Mouse (Mus musculus): ENCODE measurements around the gene Brk1. TPM values are rescaled to one million over a fixed set of nuclear protein-coding genes. Genes with fewer than 3 reads are reported as not detected.

Brk1 gene
- polyA plus RNA-seq, 1 experiment from 2014 or later, result 220 TPM

DNA sequence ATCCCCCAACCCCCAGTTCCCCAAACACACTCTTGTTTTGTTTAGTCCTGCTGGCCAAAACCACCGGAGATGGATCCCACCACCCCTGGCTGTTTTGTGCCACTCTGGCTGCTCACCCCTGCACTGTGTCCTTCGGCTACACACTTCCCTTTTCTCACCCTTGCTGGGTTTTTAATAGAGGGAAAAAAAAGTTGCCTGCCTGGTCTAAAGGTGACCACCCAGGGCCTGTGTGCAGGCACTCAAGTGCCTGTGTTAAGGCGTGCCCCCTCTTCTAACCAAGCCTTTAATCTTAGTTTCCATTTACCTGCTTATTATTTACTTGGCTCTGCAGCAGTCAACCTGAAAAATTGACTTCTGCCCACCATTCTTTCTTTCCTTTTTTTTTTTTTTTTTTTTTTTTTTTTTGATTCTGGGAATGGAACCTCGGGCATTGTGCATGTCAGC, 45.6 kb downstream of the Brk1 start:
- H3K9ac ChIP-seq (ENCODE audit: low read length), result no peak overlapping the region
- H3K4me2 ChIP-seq (ENCODE audit: low read depth), result no peak overlapping the region
- H3K36me3 ChIP-seq (ENCODE audit: control insufficient read depth, insufficient read depth, low read length), result no peaks in the 10 kb centered on the region
- ATAC-seq (ENCODE audit: insufficient read depth, low FRiP score, low TSS enrichment), result no peak
- no peaks in the 10 kb centered on the region for H3K27me3 ChIP-seq (ENCODE audit: control insufficient read depth, insufficient read depth, low read length)
- H3K4me3 ChIP-seq (ENCODE audit: low read depth, low read length), result no peak overlapping the region
- no peaks in the 10 kb centered on the region for H3K4me1 ChIP-seq (ENCODE audit: control insufficient read depth, insufficient read depth, low read length)
- H3K27ac ChIP-seq (ENCODE audit: low read depth, low read length), result no peak overlapping the region
- 81% methylated on average over 4 of the region's 4 CpGs for WGBS
- DNase-seq (ENCODE audit: low spot score), result no peak
- no peaks in the 10 kb centered on the region for H3K9me3 ChIP-seq (ENCODE audit: control insufficient read depth, low read length)

DNA sequence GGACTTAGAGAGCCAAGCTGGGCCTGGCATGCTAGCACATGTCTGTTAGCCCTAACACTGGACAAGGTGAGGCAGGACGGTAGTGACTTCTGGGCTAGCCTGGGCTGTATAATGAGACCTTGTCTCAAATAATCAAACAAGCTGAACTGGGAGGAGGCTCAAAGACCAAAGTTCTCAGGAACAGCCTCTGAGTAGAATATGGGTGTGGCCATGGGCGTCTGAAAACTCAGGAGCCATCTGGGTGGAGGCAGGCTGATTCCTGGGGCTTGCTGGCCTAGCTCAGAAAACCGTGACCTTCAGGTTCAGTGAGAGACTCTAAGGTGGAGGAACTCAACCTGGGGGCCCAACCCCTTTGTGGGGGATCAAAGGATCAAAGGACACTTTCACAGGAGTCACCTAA, 47.1 kb downstream of the Brk1 start:
- Histone ChIP-seq H3K27me3 (ENCODE audit: control insufficient read depth, insufficient read depth, low read length) (no peaks in the 10 kb centered on the region), H3K4me3 (ENCODE audit: low read depth, low read length) (no peak overlapping the region), H3K9ac (ENCODE audit: low read length) (no peak overlapping the region), H3K27ac (ENCODE audit: low read depth, low read length) (no peak overlapping the region), H3K4me2 (ENCODE audit: low read depth) (no peak overlapping the region), H3K9me3 (ENCODE audit: control insufficient read depth, low read length) (no peaks in the 10 kb centered on the region), H3K4me1 (ENCODE audit: control insufficient read depth, insufficient read depth, low read length) (no peaks in the 10 kb centered on the region), H3K36me3 (ENCODE audit: control insufficient read depth, insufficient read depth, low read length) (no peaks in the 10 kb centered on the region)
- ATAC-seq (ENCODE audit: insufficient read depth, low FRiP score, low TSS enrichment) (no peak), DNase-seq (ENCODE audit: low spot score) (no peak)
- 76% methylated on average over 3 of the region's 3 CpGs for WGBS

DNA sequence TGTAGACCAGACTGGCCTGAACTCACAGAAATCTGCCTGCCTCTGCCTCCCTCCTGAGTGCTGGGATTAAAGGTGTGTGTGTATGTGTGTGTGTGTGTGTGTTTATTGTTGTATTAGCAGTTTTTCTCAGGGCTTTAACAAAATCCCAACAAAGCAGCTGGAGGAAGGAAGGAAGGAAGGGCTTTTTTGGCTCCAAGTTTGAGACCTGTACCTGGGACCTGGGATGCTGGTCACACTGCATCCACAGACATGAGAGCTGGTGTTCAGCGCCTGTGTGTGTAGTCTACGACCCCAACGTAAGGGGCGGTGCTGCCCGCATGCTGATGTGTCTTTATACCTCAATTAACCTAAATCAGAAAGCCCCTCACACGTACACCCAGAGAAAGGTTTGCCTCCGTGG, 49.0 kb downstream of the Brk1 start:
- Histone ChIP-seq H3K4me2 (ENCODE audit: low read depth) (no peak overlapping the region), H3K9me3 (ENCODE audit: control insufficient read depth, low read length) (no peaks in the 10 kb centered on the region), H3K27me3 (ENCODE audit: control insufficient read depth, insufficient read depth, low read length) (no peaks in the 10 kb centered on the region), H3K4me3 (ENCODE audit: low read depth, low read length) (no peak overlapping the region), H3K4me1 (ENCODE audit: control insufficient read depth, insufficient read depth, low read length) (no peaks in the 10 kb centered on the region), H3K36me3 (ENCODE audit: control insufficient read depth, insufficient read depth, low read length) (no peaks in the 10 kb centered on the region), H3K27ac (ENCODE audit: low read depth, low read length) (no peak overlapping the region), H3K9ac (ENCODE audit: low read length) (no peak overlapping the region)
- DNase-seq (ENCODE audit: low spot score) (no peak), ATAC-seq (ENCODE audit: insufficient read depth, low FRiP score, low TSS enrichment) (no peak)
- 91% methylated on average over 7 of the region's 7 CpGs for WGBS

DNA sequence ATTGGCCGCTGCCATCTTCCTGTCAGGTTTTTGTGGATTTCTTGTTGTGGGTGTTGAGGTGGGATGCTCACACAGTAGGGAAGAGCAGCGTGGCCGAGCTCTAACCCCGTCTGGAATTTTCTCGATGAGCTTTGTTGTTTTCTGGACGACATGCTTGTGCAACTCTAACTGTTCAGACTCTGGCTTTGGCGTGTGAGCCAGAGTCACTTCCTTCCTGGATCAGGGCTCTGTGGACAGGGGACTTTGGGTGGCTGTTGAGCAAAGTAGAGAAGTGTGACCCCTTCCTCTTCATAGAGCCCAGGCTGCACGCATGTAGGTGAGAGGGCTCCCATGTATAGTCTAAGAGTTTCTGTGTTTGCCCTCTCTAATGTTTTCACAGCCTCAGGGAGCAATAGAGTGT, 49.5 kb downstream of the Brk1 start:
- WGBS, result 82% methylated on average over 8 of the region's 8 CpGs
- Histone ChIP-seq H3K4me1 (ENCODE audit: control insufficient read depth, insufficient read depth, low read length) (no peaks in the 10 kb centered on the region), H3K27ac (ENCODE audit: low read depth, low read length) (no peak overlapping the region), H3K9ac (ENCODE audit: low read length) (no peak overlapping the region), H3K9me3 (ENCODE audit: control insufficient read depth, low read length) (no peaks in the 10 kb centered on the region), H3K4me3 (ENCODE audit: low read depth, low read length) (no peak overlapping the region), H3K4me2 (ENCODE audit: low read depth) (no peak overlapping the region), H3K36me3 (ENCODE audit: control insufficient read depth, insufficient read depth, low read length) (no peaks in the 10 kb centered on the region), H3K27me3 (ENCODE audit: control insufficient read depth, insufficient read depth, low read length) (no peaks in the 10 kb centered on the region)
- ATAC-seq (ENCODE audit: insufficient read depth, low FRiP score, low TSS enrichment), result no peak
- no peak for DNase-seq (ENCODE audit: low spot score)

DNA sequence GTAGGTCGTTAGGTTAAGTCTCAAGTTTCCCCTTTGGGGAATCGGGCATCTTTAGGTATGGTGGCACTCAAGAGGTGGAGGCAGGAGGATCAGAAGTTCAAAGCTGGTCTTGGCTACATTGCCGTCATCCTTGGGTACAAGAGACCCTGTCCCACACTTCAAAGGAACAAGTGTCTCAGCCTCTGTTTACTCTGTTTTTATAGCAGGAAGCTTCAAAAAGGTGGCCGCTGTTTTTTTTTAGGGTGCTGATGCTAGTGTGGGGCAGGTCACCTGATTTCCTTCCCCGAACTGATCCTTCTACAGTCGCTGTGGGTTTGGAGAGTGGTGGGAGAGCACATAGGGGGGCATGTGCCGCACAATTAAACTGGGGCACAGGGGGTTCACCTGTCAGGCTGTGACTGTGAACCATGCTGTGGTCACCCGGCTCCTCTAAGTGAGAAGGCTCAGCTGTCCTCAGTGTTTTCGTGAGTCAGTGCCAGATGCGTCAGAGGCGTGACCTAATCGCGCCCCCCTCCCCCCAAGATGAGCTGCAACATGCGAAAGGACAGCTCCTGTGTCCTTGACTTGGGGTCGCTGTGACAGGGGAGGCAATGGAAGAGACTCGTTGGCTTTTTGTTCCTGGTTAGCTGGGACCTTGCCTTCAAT, 50.3 kb downstream of the Brk1 start:
- Histone ChIP-seq H3K27me3 (ENCODE audit: control insufficient read depth, insufficient read depth, low read length) (no peaks in the 10 kb centered on the region), H3K4me1 (ENCODE audit: control insufficient read depth, insufficient read depth, low read length) (no peaks in the 10 kb centered on the region), H3K9ac (ENCODE audit: low read length) (no peak overlapping the region), H3K27ac (ENCODE audit: low read depth, low read length) (no peak overlapping the region), H3K4me2 (ENCODE audit: low read depth) (no peak overlapping the region), H3K9me3 (ENCODE audit: control insufficient read depth, low read length) (no peaks in the 10 kb centered on the region), H3K4me3 (ENCODE audit: low read depth, low read length) (no peak overlapping the region), H3K36me3 (ENCODE audit: control insufficient read depth, insufficient read depth, low read length) (no peaks in the 10 kb centered on the region)
- DNase-seq (ENCODE audit: low spot score), result no peak
- 75% methylated on average over 16 of the region's 16 CpGs for WGBS
- ATAC-seq (ENCODE audit: insufficient read depth, low FRiP score, low TSS enrichment), result no peak

DNA sequence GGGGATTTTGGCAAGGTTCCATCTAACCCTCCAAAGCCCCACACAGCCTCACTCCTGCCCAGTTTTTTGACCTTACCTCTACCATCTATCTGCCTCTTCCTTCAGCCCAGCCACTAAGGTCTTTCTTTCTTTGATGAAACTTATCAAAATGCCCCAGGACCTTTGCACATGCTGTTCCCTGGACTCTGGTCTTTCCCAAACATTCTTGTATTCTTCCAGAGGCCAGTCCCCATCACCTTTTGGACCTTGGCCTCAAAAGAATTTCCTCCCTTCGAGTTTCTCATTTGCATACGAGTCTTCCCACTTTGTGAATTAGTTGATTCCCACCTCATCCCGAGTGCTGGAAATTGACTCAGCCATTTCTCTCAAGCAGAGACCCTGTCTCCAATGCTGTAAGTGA, 50.9 kb downstream of the Brk1 start:
- ATAC-seq (ENCODE audit: insufficient read depth, low FRiP score, low TSS enrichment) (no peak), DNase-seq (ENCODE audit: low spot score) (no peak)
- 97% methylated on average over 3 of the region's 3 CpGs for WGBS
- Histone ChIP-seq H3K4me1 (ENCODE audit: control insufficient read depth, insufficient read depth, low read length) (no peaks in the 10 kb centered on the region), H3K4me3 (ENCODE audit: low read depth, low read length) (no peak overlapping the region), H3K4me2 (ENCODE audit: low read depth) (no peak overlapping the region), H3K9ac (ENCODE audit: low read length) (no peak overlapping the region), H3K9me3 (ENCODE audit: control insufficient read depth, low read length) (no peaks in the 10 kb centered on the region), H3K36me3 (ENCODE audit: control insufficient read depth, insufficient read depth, low read length) (no peaks in the 10 kb centered on the region), H3K27me3 (ENCODE audit: control insufficient read depth, insufficient read depth, low read length) (no peaks in the 10 kb centered on the region), H3K27ac (ENCODE audit: low read depth, low read length) (no peak overlapping the region)

DNA sequence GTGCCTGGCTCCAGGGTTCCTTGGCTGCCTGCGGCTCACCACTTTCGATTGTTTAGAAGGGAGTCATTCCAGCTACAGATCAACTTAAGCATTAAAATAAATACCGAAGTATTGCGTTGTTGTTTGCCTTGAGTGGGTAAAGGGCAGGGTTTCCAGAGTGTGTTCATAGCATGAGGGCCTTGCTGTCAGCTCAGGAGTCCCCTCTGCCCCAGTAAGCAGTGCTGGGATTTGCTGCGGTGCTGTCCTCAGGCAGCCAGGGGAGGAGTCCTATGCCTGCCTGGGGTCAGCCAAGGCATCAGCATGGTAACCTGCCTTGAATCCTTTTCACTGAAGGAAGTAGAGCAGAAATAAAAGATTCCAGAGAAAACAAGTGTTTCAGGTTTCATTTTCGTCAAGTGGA, 52.3 kb downstream of the Brk1 start:
- no peaks in the 10 kb centered on the region for H3K36me3 ChIP-seq (ENCODE audit: control insufficient read depth, insufficient read depth, low read length)
- no peaks in the 10 kb centered on the region for H3K9me3 ChIP-seq (ENCODE audit: control insufficient read depth, low read length)

DNA sequence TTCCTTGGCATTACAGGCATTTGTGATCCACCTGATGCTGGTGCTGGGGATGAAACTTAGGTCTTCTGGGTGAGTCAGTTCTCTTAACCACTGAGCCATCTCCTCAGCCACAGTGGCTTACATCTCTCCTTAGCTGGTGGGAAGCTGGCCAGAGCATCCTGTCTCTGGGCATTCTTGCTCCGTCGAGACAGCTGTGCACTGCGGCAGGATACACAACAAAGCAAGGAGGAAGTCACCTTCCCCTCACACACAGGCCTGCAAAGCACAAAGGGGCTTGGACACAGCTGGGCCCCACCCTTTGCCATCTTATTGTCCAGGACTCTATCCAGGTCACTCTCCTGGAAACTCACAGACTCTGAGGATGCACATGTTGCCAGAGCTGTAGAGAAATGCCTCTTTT, 53.7 kb downstream of the Brk1 start:
- Histone ChIP-seq H3K4me2 (ENCODE audit: low read depth) (no peak overlapping the region), H3K9ac (ENCODE audit: low read length) (no peak overlapping the region), H3K9me3 (ENCODE audit: control insufficient read depth, low read length) (no peaks in the 10 kb centered on the region), H3K27ac (ENCODE audit: low read depth, low read length) (no peak overlapping the region), H3K4me3 (ENCODE audit: low read depth, low read length) (no peak overlapping the region), H3K27me3 (ENCODE audit: control insufficient read depth, insufficient read depth, low read length) (no peaks in the 10 kb centered on the region), H3K4me1 (ENCODE audit: control insufficient read depth, insufficient read depth, low read length) (no peaks in the 10 kb centered on the region), H3K36me3 (ENCODE audit: control insufficient read depth, insufficient read depth, low read length) (no peaks in the 10 kb centered on the region)
- 71% methylated on average over 3 of the region's 3 CpGs for WGBS
- ATAC-seq (ENCODE audit: insufficient read depth, low FRiP score, low TSS enrichment), result no peak
- DNase-seq (ENCODE audit: low spot score), result no peak

More for the DNA sequence above, 52.3 kb downstream of the Brk1 start:
- 90% methylated on average over 6 of the region's 6 CpGs for WGBS
- Histone ChIP-seq H3K4me2 (ENCODE audit: low read depth) (no peak overlapping the region), H3K27ac (ENCODE audit: low read depth, low read length) (no peak overlapping the region), H3K9ac (ENCODE audit: low read length) (no peak overlapping the region), H3K27me3 (ENCODE audit: control insufficient read depth, insufficient read depth, low read length) (no peaks in the 10 kb centered on the region), H3K4me3 (ENCODE audit: low read depth, low read length) (no peak overlapping the region), H3K4me1 (ENCODE audit: control insufficient read depth, insufficient read depth, low read length) (no peaks in the 10 kb centered on the region)
- DNase-seq (ENCODE audit: low spot score), result no peak
- no peak for ATAC-seq (ENCODE audit: insufficient read depth, low FRiP score, low TSS enrichment)

DNA sequence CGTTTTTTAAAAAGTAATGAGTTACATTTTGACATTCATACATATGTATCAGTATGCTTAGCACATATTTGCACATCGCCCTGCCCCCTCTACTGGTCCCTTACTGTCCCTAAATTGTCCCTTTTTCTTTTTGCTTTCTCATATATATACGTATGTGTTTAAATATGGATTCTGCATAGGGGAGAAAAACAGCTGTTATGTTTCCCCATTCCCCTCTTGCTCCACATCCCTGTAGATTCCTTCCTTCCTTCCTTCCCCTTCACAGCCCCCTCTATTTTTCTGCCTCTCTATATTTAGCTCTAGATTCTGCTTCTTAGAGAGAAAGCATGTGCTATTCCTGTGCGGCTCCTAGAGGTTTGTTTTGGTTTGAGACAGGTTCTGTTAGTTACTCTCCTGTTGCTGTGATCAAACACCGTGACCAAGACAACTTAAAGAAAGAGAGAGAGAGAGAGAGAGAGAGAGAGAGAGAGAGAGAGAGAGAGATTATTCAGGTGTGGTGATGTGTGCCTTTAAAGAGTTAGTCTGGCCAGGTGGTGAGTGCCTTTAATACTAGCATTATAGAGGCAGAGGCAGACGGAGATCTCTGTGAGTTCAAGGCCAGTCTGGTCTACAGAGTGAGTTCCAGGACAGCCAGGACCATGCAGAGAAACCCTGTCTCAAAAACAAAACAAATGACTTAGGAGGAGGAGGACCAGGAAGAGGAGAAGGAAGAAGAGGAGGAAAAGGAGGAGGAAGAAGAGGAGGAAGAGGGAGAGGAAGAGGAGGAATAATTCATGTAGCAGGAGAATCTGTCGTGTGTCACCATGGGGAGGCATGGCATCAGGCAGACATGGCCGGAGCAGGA, 55.3 kb downstream of the Brk1 start:
- 81% methylated on average over 8 of the region's 8 CpGs for WGBS
- Histone ChIP-seq H3K27me3 (ENCODE audit: control insufficient read depth, insufficient read depth, low read length) (no peaks in the 10 kb centered on the region), H3K4me3 (ENCODE audit: low read depth, low read length) (no peak overlapping the region), H3K4me2 (ENCODE audit: low read depth) (no peak overlapping the region), H3K9ac (ENCODE audit: low read length) (no peak overlapping the region), H3K36me3 (ENCODE audit: control insufficient read depth, insufficient read depth, low read length) (no peaks in the 10 kb centered on the region), H3K9me3 (ENCODE audit: control insufficient read depth, low read length) (no peaks in the 10 kb centered on the region), H3K4me1 (ENCODE audit: control insufficient read depth, insufficient read depth, low read length) (no peaks in the 10 kb centered on the region), H3K27ac (ENCODE audit: low read depth, low read length) (no peak overlapping the region)
- DNase-seq (ENCODE audit: low spot score) (no peak), ATAC-seq (ENCODE audit: insufficient read depth, low FRiP score, low TSS enrichment) (no peak)

All from neural tube, embryonic 11.5 days (tissue).